Mouse (Mus musculus) kidney, embryonic 16.5 days (tissue): ENCODE measurements around the gene Tmem270. TPM values are rescaled to one million over a fixed set of nuclear protein-coding genes. Genes with fewer than 3 reads are reported as not detected.

Experiments
- ATAC-seq: fragments of 200-750 bp; cut with Nextera tagmentation; 2 replicates; pipeline ENCODE4 v1.8.0; 2017; ENCODE audit warnings: moderate TSS enrichment; ENCODE audit not compliant: low FRiP score, low TSS enrichment
- H3K27ac ChIP-seq: fragments of 300-500 bp; sonication (generic); 2 replicates; pipeline ENCODE4 v1.5.1; 2014; ENCODE audit warnings: low read length
- H3K27me3 ChIP-seq: fragments of 300-500 bp; sonication (generic); 2 replicates; pipeline ENCODE4 v1.6.1; 2014; ENCODE audit warnings: low read length, control low read depth, mixed read lengths; ENCODE audit not compliant: insufficient read depth
- H3K36me3 ChIP-seq: fragments of 300-500 bp; sonication (generic); 2 replicates; pipeline ENCODE4 v1.6.1; 2014; ENCODE audit warnings: low read length, control low read depth, mixed read lengths; ENCODE audit not compliant: insufficient read depth
- H3K4me1 ChIP-seq: fragments of 300-500 bp; sonication (generic); 2 replicates; pipeline ENCODE4 v1.6.1; 2014; ENCODE audit warnings: low read length, control low read depth, mixed read lengths; ENCODE audit not compliant: insufficient read depth
- H3K4me2 ChIP-seq: fragments of 300-500 bp; sonication (generic); replicated peaks from 2 replicates; pipeline ENCODE4 v1.6.1; 2014; ENCODE audit warnings: low read depth, low read length
- H3K4me3 ChIP-seq: fragments of 300-500 bp; sonication (generic); 2 replicates; pipeline ENCODE4 v1.5.1; 2014; ENCODE audit warnings: mild to moderate bottlenecking, low read length
- H3K9ac ChIP-seq: fragments of 300-500 bp; sonication (generic); replicated peaks from 2 replicates; pipeline ENCODE4 v1.6.1; 2014; ENCODE audit warnings: low read length
- H3K9me3 ChIP-seq: fragments of 300-500 bp; sonication (generic); 2 replicates; pipeline ENCODE4 v1.6.1; 2016; ENCODE audit warnings: low read length, control low read depth
- WGBS: fragments of 180-500 bp; shearing (Covaris S2); extraction: QIAGEN DNeasy Blood & Tissue Kit; methylation state at CpG from one replicate; pipeline ENCODE4 v1.1.7; 2014; 5-methylcytosine and 5-hydroxymethylcytosine counted together
- polyA plus RNA-seq: library from polyadenylated mRNA; unstranded; fragments of >200 nt; fragmentation: Nextera tagmentation; extraction: Ambion mirVana; gene quantifications from 2 replicates; pipeline ENCODE4 v1.2.1, GENCODE M21; 2015

The Tmem270 gene
- polyA plus RNA-seq: not detected in 2 replicates

DNA sequence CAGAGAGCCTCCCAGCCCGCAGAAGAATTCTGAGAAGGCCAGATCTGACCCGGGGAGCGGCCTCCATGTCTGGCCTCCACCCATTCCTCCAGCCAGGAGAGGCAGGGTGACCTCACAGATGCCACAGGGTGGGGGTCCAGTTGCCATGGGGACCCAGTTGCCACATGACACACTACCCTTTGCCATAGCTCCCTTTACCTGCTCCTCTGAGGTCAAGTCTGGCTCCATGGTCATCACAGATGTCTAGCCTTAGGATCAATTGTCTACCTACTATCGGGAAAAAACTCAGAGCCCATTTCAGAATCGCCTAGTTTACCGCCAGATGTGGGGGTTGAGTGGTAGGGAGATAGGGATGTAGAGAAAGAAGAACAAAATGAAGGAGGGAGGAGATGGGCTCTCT, at the start of gene Tmem270:
Gene Tmem270 (minus strand): TSS at position 101 of the 400 bp plus-strand sequence.
- WGBS: 91% methylated on average over 6 of the region's 6 CpGs
- Histone ChIP-seq H3K4me2 (no peak within 1 kb of the TSS), H3K4me3 (no peak within 1 kb of the TSS), H3K27me3 (no peaks in the 10 kb centered on the region), H3K9me3 (no peaks in the 10 kb centered on the region), H3K9ac (no peak within 1 kb of the TSS), H3K27ac (no peak within 1 kb of the TSS), H3K36me3 (no peaks in the 10 kb centered on the region), H3K4me1 (0 out of 2 replicates have a peak, but pooled peaks cover 3% of the 10 kb centered on the region)
- ATAC-seq: 0 out of 2 replicates have a peak, but pooled peaks have one; percentile 39

DNA sequence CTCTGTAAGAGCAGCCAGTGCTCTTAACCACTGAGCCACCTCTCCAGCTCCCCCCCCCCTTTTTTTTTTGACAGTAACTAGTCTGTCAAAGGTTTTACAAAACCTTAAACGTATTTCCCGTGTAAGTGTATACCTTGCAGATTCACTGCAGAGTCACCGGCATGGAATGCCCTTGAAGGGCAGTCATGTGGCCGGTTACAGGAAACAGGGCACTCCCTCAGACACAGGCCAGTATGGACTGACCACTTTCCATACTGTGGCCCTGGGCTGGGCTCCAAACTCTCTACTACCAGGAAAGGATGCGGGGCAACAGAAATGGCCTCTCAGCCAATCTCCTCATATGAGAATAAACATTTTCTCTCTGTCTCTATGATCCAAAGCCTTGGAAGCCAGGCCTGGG, 49.0 kb upstream of the Tmem270 start:
- WGBS: 43% methylated on average over 5 of the region's 5 CpGs
- no peaks in the 10 kb centered on the region for H3K36me3 ChIP-seq
- no peak for ATAC-seq

DNA sequence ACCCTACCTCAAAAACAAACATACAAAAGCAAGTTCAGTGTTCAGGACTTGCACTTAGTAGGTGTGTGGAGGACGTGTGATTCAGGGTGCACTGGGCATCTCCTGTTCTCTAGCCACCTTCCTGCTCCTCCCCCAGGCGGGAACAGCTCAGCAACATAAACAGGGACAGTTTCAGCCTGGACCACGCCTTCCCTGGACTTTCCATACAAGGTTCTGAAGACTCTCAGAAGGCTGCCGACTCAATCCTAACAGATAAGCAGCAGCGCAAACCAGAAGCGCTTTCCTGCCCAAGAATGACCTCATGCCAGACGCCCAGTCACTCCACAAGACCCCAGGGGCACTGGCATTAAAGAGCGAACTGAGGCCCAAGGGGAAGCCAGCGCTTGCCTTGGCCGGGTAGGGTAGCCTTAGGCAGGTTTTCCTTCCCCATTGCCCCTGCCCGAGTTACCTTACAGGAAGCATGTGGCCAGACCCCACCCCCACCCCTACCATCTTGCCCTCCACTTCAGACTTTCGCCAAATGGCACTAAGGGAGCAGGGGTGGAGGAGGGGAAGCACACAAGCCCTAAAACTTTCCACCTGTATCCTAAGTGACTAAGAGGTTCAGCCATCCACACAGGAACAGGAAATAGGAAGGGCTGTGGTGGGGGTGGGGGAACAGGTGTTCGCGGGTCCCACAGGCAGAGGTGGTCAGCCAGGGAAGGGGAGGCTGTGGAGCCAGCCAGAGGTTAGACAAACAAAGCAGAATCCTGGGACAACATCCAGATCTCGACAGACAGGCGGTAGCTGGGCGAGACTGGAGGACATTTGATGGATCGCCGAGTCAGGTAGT, 44.7 kb upstream of the Tmem270 start:
- 10% methylated on average over 19 of the region's 19 CpGs for WGBS
- Histone ChIP-seq H3K36me3 (no peaks in the 10 kb centered on the region), H3K27ac (peak overlapping the region; percentile 90), H3K9ac (peak overlapping the region; percentile 55), H3K9me3 (no peaks in the 10 kb centered on the region), H3K4me2 (peak overlapping the region; percentile 45), H3K4me1 (peaks cover 23% of the 10 kb centered on the region), H3K27me3 (peaks cover 9% of the 10 kb centered on the region), H3K4me3 (peak overlapping the region; percentile 20)
- ATAC-seq: peak; percentile 56

More for the DNA sequence above, 49.0 kb upstream of the Tmem270 start:
- Histone ChIP-seq H3K4me3 (no peak overlapping the region), H3K4me1 (peaks cover 11% of the 10 kb centered on the region), H3K9ac (no peak overlapping the region), H3K4me2 (no peak overlapping the region), H3K27ac (no peak overlapping the region), H3K9me3 (no peaks in the 10 kb centered on the region), H3K27me3 (no peaks in the 10 kb centered on the region)

DNA sequence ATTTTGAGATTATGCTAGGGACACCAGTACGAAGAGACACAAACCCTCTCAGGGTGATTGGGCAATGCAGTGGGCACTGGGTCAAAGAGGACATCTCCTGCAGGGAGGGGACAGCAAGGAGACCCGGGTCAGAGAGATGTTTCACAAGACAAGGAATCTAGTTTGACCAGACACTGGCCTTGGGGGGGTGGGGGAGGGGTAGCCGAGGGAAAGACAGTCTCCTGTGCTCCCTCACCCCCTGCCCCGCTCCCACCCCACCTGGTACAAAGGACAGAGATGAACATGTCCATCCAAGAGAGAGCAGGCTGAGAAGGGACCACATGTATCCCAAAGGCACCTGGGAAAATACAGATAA, 41.5 kb upstream of the Tmem270 start:
- Histone ChIP-seq H3K4me1 (peaks cover 23% of the 10 kb centered on the region), H3K9ac (no peak overlapping the region), H3K9me3 (no peaks in the 10 kb centered on the region), H3K27ac (no peak overlapping the region), H3K4me2 (no peak overlapping the region), H3K4me3 (no peak overlapping the region), H3K36me3 (no peaks in the 10 kb centered on the region), H3K27me3 (peaks cover 19% of the 10 kb centered on the region)
- ATAC-seq: no peak
- 59% methylated on average over 4 of the region's 4 CpGs for WGBS

DNA sequence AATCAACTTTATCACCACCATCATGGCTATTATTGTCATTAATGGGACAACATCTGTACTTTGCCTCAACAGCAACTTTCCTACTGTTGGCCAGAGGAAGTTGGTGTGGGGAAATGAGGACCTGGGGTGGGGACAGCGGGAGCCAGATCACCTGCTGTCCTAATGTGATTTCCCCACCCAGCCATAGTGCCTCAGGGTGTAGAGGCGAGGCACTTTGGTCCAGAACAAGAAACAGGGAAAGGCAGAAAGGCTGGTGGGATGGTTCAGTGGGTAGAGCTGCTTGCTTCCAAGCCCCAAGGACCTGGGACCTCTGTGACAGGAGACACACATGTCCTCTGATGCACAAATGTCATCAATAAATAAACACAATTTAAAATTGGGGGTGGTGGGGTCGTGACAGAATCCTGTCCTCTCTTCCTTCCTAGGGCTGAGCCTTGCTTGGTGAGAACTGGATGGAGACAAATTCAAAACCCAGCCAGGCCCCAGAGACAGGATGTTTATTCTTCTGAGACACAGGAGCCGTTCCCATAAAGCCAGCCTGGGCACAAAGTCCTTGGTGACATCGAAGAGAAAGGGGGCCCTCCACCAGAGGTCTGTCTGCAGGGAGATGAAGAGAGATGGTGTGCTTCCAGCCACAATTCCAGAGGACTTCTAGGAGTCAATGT, 41.0 kb upstream of the Tmem270 start:
- H3K27ac ChIP-seq: peak overlapping the region; percentile 83
- 0 out of 2 replicates have a peak overlapping the region, but pooled peaks have one; percentile 3 for H3K4me3 ChIP-seq
- no peak for ATAC-seq
- peak overlapping the region; percentile 35; the same call in 1 of the 2 replicates for H3K9ac ChIP-seq
- H3K4me2 ChIP-seq: peak overlapping the region; percentile 44
- H3K9me3 ChIP-seq: no peaks in the 10 kb centered on the region
- H3K4me1 ChIP-seq: peaks cover 23% of the 10 kb centered on the region
- no peaks in the 10 kb centered on the region for H3K36me3 ChIP-seq
- 53% methylated on average over 5 of the region's 5 CpGs for WGBS
- peaks cover 19% of the 10 kb centered on the region for H3K27me3 ChIP-seq

DNA sequence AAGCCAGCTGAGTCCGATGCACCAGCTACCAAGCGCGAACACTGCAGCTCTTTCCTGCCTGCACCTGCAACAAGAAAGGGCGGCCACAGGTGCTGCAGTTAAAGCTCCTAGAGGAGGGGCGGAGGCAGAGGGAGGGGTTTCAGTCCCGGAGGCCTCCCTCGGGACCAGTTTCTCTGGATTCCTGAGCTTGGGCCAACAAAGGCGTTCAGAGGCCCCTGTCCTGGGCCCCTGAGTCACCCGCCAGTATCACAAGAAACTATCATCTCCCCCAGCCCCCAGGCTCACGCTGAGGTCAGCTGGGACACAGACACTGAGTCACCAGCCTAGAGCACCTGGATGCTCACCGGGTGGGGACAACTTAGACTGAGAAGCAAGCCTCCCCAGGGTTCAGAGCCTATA, 40.3 kb upstream of the Tmem270 start, which contains the start of gene Cldn4:
Gene Cldn4 (minus strand): TSS at position 78 of the 399 bp plus-strand sequence.
- Histone ChIP-seq H3K4me2 (peak within 1 kb of the TSS; percentile 44), H3K4me3 (peak within 1 kb of the TSS; percentile 49), H3K27me3 (peaks cover 19% of the 10 kb centered on the region), H3K9me3 (no peaks in the 10 kb centered on the region), H3K36me3 (no peaks in the 10 kb centered on the region), H3K27ac (peak within 1 kb of the TSS; percentile 86), H3K4me1 (peaks cover 27% of the 10 kb centered on the region), H3K9ac (peak within 1 kb of the TSS; percentile 71)
- WGBS: 8% methylated on average over 11 of the region's 11 CpGs
- ATAC-seq: peak; percentile 62

DNA sequence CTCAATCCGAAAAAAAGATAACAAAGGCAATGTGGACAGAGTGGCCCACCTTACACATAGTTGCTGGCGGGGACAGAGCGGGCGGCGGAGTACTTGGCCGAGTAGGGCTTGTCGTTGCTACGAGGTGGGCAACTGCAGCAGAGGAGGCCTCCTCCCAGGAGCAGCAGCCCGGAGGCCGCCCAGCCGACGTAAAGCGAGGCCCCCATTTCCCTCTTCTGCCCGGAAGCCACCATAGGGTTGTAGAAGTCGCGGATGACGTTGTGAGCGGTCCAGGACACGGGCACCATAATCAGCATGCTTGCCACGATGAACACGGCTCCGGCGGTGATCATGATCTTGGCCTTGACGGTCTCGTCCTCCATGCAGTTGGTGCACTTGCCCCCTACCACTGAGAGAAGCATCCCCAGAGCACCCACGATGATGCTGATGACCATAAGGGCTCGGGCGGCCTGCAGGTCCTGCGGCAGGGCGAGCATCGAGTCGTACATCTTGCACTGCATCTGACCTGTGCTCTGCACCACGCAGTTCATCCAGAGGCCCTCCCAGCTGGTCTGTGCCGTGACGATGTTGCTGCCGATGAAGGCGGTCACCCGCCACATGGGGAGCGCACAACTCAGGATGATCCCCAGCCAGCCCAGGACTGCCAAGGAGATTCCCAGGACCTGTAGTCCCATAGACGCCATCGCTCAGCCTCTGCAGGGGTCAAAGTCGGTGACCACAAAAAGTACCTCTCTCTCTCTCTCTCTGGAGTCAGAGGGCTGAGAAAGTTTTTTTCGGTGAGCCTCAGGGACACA, 39.7 kb upstream of the Tmem270 start:
- Histone ChIP-seq H3K27me3 (peaks cover 19% of the 10 kb centered on the region), H3K4me2 (peak overlapping the region; percentile 44), H3K36me3 (no peaks in the 10 kb centered on the region), H3K27ac (peak overlapping the region; percentile 86), H3K9ac (peak overlapping the region; percentile 71), H3K9me3 (no peaks in the 10 kb centered on the region), H3K4me3 (peak overlapping the region; percentile 49), H3K4me1 (peaks cover 21% of the 10 kb centered on the region)
- peak; percentile 36 for ATAC-seq
- 19% methylated on average over 43 of the region's 43 CpGs for WGBS

DNA sequence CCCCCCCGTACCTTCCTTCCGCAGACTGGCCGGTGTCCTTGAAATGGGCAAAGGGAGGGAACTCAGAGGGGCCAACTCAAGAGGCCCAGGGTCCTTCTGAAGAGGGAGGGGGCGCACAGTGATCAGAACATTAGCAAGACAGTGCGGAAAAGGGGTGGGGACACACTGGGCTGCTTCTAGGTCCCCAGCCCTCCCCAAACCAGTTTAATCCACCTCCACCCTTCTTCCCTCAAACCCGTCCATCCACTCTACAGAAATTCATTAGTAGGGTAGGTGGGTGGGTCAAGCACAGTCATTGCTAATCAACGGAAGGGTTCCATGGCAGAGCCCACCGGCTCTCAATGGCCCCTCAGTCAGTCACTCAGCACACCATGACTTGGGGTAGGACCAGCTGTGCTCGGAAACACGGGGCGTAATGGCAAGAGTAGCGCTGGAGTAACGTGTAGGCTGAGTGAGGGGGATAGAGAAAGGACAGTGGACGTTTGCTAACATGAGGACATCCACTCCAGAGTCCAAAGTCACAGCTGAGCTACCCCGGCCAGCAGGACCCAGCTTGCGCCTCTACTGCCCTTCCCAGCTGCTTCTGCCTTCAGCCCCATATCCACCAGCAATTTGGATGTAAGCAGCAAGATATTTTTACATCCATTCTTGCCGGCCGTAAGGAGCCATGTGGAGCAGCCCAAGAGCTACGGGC, 38.9 kb upstream of the Tmem270 start:
- WGBS: 41% methylated on average over 16 of the region's 19 CpGs
- no peak for ATAC-seq
- peaks cover 16% of the 10 kb centered on the region for H3K4me1 ChIP-seq
- peak overlapping the region; percentile 86 for H3K27ac ChIP-seq
- no peaks in the 10 kb centered on the region for H3K9me3 ChIP-seq
- peak overlapping the region; percentile 71 for H3K9ac ChIP-seq
- H3K27me3 ChIP-seq: peaks cover 19% of the 10 kb centered on the region
- H3K36me3 ChIP-seq: no peaks in the 10 kb centered on the region
- H3K4me2 ChIP-seq: peak overlapping the region; percentile 44
- peak overlapping the region; percentile 49 for H3K4me3 ChIP-seq

DNA sequence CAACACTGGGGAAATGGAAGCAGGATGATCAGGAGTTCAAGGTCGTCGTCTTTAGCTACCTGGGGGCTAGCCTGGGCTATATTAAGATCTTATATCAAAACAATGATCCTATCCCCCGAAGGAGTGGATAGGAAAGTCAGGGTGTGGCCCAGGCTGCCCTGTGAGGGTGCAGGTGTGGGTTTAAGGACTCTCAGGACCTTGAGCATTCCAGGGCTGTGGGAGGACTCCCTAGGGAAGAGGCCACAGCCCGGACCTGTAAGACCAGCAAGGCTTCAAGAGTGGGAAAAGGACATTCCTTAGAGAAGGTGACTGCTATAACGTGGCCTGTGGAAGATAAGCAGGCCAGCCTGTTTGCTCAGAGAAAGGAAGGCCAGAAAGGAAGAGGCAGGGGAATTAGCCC, 37.6 kb upstream of the Tmem270 start:
- Histone ChIP-seq H3K9ac (no peak overlapping the region), H3K4me3 (0 out of 2 replicates have a peak overlapping the region, but pooled peaks have one; percentile 49), H3K27ac (no peak overlapping the region), H3K4me2 (peak overlapping the region; percentile 29), H3K27me3 (peaks cover 19% of the 10 kb centered on the region), H3K9me3 (no peaks in the 10 kb centered on the region), H3K4me1 (peaks cover 16% of the 10 kb centered on the region), H3K36me3 (no peaks in the 10 kb centered on the region)
- no peak for ATAC-seq
- WGBS: 76% methylated on average over 5 of the region's 5 CpGs
